Mouse (Mus musculus): ENCODE measurements at regions not wholly inside any gene's neighbourhood (a gene's known extent, or its start where the extent isn't known, plus 50 kb on each side); places are given as distances from the start of the nearest gene placed in this dataset.

DNA sequence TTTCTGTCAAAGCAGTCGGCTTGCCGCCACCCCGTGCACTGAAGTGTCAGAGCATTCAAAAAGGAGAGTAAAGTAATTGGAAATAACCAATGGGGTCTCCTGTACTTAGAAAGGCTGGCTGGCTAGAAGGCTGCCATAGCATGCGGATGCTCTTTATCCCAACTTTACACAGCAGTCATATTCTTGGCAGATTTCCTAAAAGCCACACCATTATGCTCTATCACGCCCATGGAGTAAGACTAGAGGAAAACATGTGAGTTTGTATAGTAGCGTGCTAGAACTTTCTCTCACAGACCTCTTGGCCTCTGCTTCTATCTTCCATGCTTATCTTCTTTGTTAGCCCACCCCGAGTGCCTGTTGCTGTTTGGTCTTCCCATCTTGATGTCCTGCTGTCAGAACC lies 249.8 kb upstream of the Smarca2 start:
- TF ChIP-seq CTCF (IDR thresholded peaks at IDR 0.05; ENCODE audit: low read depth) (no peak), EP300 (IDR thresholded peaks at IDR 0.05; ENCODE audit: low read depth) (no peak)

All from heart, postnatal 0 days (tissue).